Mouse (Mus musculus) left cerebral cortex, postnatal 10 days (tissue): ENCODE results near the gene Smap2. TPM values are rescaled to one million over a fixed set of nuclear protein-coding genes. Genes with fewer than 3 reads are reported as not detected.

Source experiments
- DNase-seq, 2 experiments: peaks; one replicate each; pipeline ENCODE4 v3.0.0; 2021 to 2022; ENCODE audit warnings: low spot score in 2 of 2, mixed read lengths in 1 of 2; ENCODE audit errors: extremely low spot score in 1 of 2
- intact Hi-C: fragments of 180-260 bp; cut with DNase I; formaldehyde crosslinking; loops from one replicate; pipeline ENCODE4 v1.15.1; 2025
- total RNA-seq, 2 experiments: library from RNA; stranded (reverse); gene quantifications; 2 replicates each; pipeline ENCODE4 v1.2.3; 2021

Gene Smap2
- total RNA-seq, 2 experiments from 2014 or later, result 145 to 148 TPM

- intact Hi-C loops, result no loop called here
These were observed 21.1 kb downstream of the Smap2 start for GRCm38 (mm10) chr4:120995911-120996310.

GRCm38 (mm10) chr4:120993025-120993424, 24.0 kb downstream of the Smap2 start:
- intact Hi-C loops, result no loop called here
- DNase-seq, result no peak

More at GRCm38 (mm10) chr4:120995911-120996310, 21.1 kb downstream of the Smap2 start:
- DNase-seq, result no peak

DNA sequence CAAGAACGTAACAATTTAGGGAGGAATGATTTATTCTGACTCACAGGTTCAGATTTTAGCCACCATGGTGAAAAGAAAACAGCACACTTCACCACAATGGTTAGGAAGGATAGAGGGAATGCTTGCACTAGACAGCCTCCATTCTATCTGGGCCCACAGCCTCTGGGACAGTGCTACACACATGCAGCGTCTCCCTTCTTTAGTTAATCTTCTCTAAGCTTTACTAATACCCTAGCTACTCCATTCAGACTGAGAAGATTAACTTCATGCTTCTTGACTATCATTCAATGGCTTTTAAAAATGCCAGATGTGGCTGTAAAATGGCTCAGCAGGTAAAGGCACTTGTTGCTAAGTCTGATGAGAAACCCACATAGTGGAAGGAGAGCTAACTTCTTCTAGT, 24.8 kb downstream of the Smap2 start:
- no peak for DNase-seq
- intact Hi-C loops, result no loop called here

- DNase-seq, result no peak
- intact Hi-C loops, result loop anchor here (5.0 kb wide), 1 partner anchor 40 kb away; no protein-coding TSS in a partner anchor
These were observed 29.7 kb downstream of the Smap2 start for GRCm38 (mm10) chr4:120987319-120987718.

DNA sequence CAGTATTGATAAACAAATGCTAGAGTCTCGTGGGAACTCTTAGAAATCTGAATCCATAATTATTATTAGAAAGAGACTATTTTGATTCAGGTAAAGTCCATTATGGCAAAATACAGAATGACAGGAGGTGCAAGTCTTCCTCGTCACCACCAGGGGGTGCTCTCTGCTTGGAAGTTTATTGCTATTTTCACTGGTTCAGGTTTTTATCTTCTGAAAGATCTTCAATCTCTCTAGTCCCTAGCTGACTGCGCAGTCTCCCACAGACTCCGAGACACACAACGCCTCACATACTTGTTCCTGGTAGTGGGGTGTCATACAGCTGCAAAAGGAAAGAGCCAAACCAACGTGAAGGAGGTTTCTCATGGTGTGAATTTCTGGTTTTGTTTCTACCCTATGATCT, 30.6 kb downstream of the Smap2 start:
- DNase-seq, result peak in 1 of 2 experiments; percentile 34
- intact Hi-C loops, result loop anchor here (5.0 kb wide), 1 partner anchor 41 kb away; no protein-coding TSS in a partner anchor

GRCm38 (mm10) chr4:120978221-120978620, 38.8 kb downstream of the Smap2 start:
- intact Hi-C loops, result no loop called here
- no peak for DNase-seq

DNA sequence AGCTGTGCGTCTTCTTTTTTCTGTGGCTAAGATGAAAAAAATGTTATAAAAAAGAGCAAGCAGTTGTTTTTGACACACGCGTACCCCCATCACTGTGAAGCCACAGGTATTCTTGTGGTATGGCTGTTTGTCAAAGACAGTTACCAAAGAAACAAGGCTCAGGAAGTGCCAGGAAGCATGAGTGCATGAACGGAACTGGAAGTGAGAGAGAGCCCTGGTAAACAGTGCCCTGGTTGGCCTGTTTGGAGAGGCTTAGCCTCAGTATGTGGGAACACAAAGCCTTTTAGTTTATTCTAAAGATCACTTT, 41.7 kb downstream of the Smap2 start:
- intact Hi-C loops, result no loop called here
- no peak for DNase-seq

DNA sequence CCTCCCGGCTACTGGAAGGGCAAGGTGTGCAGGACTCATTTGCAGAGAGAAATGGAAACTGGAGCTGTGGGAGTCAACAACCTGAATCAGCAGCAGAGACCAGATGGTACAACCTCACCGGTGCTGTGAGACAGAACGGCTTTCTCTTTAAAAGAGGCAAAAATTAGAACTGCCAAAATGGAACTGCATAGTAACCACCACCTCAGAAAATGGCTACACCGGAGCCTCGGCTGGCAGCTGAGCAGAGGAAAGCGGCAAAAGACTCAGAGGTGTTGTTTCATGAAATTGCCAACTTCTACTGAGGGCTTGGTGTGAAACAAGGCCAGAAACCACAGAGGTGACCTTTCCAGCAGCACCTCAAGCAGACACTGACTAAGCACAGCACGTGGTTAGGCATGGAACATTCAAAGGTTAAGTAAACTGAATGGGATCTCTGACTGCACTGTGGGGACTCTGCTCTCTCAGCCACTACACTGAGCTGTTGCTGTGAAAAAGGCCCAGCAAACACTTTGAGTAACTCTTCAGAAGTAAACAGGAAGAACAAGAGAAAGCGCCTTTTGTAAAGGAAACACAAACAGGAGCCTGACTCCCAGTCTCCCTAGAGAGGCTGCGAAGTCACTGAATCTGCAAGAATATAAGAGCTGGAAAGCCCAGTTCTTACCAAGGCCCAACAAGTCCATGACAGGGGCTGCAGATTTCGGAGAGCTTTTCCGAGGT, 42.2 kb downstream of the Smap2 start:
- no peak for DNase-seq

GRCm38 (mm10) chr4:120971842-120972241, 45.2 kb downstream of the Smap2 start:
- intact Hi-C loops, result no loop called here

More for the DNA sequence above, 42.2 kb downstream of the Smap2 start:
- intact Hi-C loops, result no loop called here

DNA sequence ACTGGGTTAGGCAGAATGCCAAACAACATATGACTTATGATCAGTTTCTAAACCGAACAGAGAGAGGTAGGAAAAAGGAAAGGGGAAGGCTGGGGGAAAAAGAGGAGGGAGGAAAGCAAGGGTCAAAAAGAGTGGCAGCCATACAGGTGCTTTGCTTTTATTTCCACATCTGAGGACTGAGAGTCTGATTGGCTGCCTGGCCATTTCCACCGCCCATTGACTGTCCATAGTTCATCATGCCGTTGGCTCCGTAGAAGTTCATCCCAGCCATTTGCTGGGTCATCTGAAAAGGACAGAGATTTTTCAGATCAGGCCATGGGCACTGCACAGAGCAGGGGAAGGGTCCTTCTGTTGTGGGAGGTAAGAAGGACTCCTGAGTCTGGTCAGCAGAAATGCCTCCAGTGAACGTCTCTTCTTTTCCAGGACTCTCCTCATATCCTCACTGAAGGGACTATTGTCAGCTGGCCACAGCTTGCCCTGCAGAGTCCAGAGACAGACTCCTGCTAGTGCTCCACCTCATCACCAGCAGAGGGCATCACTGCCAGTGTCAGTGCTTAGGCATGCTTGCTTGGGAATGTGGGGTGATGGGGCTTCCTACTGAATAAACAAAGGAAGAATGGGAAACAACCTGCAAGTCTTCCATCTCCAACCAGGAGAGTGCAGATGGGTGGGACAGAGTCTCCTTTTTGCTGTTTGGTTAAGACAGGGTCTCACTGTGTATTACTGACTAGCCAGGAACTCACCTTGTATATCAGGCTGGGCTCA, 47.5 kb downstream of the Smap2 start:
- DNase-seq, result peak in 1 of 2 experiments; percentile 67
- intact Hi-C loops, result no loop called here

More at GRCm38 (mm10) chr4:120971842-120972241, 45.2 kb downstream of the Smap2 start:
- no peak for DNase-seq

DNA sequence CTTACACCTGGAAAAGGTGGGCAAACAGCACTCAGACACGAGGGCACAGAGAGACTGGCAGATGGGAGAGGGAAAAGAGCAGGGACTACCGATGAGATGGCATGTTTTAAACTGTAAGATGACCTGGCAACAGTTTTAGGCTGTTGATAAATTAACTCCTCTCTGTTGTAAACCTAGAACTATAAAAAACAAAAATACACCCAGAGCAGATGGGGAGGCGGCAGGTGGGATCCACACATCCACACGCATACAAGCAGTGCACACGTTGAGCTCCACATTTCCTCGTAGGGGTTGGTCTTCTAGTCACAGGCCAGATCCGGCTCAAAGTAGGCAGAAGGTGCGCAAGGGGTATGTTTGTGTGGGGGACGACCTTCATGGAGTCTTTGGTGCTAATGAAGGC, 48.6 kb downstream of the Smap2 start:
- intact Hi-C loops, result no loop called here
- no peak for DNase-seq

DNA sequence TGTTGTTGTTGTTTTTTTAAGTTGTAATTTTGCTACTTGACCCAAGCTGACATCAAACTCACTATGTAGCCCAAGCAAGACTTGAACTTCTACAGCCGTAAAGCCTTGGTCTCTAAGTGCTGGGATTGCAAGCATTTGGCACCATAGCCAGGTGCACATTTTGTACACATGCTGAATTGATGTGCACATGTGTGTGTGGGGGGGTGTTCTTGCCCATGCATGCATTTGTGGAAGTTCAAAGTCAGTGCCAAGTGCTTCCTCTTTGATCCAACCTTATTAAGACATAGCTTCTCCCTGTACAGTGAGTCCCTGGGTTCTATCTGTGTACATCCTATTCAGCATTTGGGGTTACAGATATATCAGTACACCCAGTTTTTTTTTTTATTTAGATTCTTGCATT, 61.5 kb downstream of the Smap2 start:
- DNase-seq, result no peak
- intact Hi-C loops, result no loop called here

- intact Hi-C loops, result no loop called here
These were observed 63.4 kb downstream of the Smap2 start for GRCm38 (mm10) chr4:120953667-120954066.

GRCm38 (mm10) chr4:120953038-120953437, 64.0 kb downstream of the Smap2 start:
- intact Hi-C loops, result no loop called here

More at GRCm38 (mm10) chr4:120953667-120954066, 63.4 kb downstream of the Smap2 start:
- DNase-seq, result no peak

GRCm38 (mm10) chr4:120952163-120952562, 64.9 kb downstream of the Smap2 start:
- intact Hi-C loops, result no loop called here
- DNase-seq, result no peak

More at GRCm38 (mm10) chr4:120953038-120953437, 64.0 kb downstream of the Smap2 start:
- DNase-seq, result no peak

DNA sequence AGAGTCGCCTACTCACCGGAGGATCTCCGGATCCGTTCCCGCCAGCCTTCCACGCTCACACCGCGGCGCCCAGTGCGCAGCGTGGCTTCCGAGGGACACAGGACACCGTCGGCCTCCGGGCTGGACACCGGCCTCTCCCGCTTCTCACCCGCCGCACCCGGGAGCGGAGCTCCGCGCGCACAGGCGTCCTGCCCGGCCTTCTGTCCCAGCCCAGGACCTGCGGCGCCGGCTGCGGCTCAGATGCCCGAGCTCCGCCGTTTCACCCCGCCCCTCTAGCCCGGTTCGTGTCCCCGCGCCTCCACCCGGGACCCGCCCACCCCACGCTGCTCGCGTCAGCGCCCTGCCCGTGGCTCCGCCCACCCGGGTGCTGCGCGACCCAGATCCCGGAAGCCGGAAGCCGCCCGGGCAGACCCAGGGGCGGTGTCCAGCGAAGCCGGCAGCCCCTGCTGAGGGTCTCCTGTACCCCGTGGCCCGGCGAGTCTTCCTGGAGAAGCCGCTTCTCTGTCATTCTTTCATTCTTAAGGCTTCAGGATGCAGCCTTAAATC, 65.5 kb downstream of the Smap2 start, which contains the start of gene Zfp69:
Gene Zfp69 (minus strand): TSS at position 272 of the 546 bp plus-strand sequence.
- intact Hi-C loops, result no loop called here
- peak; percentile 76 to 96 for DNase-seq

- intact Hi-C loops, result no loop called here
- DNase-seq, result no peak
These were observed 66.2 kb downstream of the Smap2 start for GRCm38 (mm10) chr4:120950763-120951427.

- DNase-seq, result peak in 1 of 2 experiments; percentile 70
- intact Hi-C loops, result no loop called here
These were observed 68.1 kb downstream of the Smap2 start for GRCm38 (mm10) chr4:120948938-120949337.

- no peak for DNase-seq
- intact Hi-C loops, result no loop called here
These were observed 82.0 kb downstream of the Smap2 start for GRCm38 (mm10) chr4:120935006-120935405.
